Mouse (Mus musculus) E14TG2a.4 (cell line): ENCODE measurements around the gene Zcwpw1.
"Not testable (repeated sequence)": the region's sequence is repeated elsewhere in the genome, so short reads cannot be mapped to it uniquely, and the experiment has no call there.

Experiments used
- CTCF ChIP-seq: conservative IDR thresholded peaks from 2 replicates; pipeline ENCODE4 v1.5.1; 2014; ENCODE audit warnings: low read length
- NANOG ChIP-seq: IDR thresholded peaks from 2 replicates; pipeline ENCODE4 v1.6.1; 2014; ENCODE audit warnings: borderline replicate concordance, low read length, mixed read lengths
- POU5F1 ChIP-seq: IDR thresholded peaks from 2 replicates; pipeline ENCODE4 v1.6.1; 2014; ENCODE audit warnings: low read length, borderline replicate concordance

DNA sequence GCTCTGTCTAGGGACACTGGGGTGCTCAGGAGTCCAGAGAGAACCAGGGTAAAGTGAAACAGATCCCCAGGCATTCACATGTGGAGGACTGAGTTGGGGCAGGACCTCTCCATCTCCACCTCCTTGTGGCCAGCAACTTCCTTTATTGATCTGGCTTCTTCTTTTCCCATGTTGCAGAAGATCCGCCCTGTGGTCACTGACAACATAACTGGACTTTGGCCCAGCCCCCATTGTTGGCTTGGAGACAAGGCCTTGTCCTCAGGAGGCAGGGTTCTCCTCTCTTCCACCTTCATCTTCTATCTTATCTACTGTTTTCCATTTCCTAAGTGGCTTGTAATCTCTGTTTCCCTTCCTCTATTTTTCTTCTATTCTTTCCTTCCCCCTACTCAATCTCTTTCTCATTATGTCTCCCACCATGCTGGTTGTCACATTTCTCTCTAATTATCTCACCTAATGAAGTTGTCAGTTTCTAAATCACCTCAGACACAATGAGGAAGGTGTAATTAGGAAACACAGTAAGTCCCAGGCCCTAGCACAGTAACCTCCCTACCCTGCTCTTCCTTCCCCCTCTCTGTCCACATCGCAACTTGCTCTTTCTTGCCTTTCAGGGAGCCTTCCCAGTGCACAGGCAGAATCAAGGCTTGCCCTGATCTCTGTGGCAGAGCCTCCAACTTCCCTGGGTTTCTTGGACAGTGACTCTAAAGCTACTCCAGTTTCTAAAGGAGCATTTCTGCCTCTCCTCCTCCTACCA, 70.5 kb downstream of the Zcwpw1 start, which contains the start of gene Pilrb1:
- TF ChIP-seq CTCF, NANOG, POU5F1: not testable (repeated sequence)
